Mouse (Mus musculus): Measurements from ENCODE around the gene Mvb12b. TPM values are rescaled to one million over a fixed set of nuclear protein-coding genes. Genes with fewer than 3 reads are reported as not detected.

Mvb12b gene
- polyA plus RNA-seq, 1 experiment from 2014 or later: 30.9 TPM

- ATAC-seq (replicated peaks; ENCODE audit: low FRiP score) (0 out of 2 replicates have a peak, but pooled peaks have one; percentile 48), DNase-seq (ENCODE audit: low spot score) (no peak)
- no peaks in the 10 kb centered on the region for H3K27me3 ChIP-seq (ENCODE audit: control insufficient read depth, insufficient read depth, low read length)
- peak overlapping the region; percentile 82 for H3K27ac ChIP-seq (ENCODE audit: low read depth, low read length)
- WGBS: 44% methylated on average over 6 of the region's 6 CpGs
- H3K9me3 ChIP-seq (ENCODE audit: control insufficient read depth, low read length): no peaks in the 10 kb centered on the region
- no peak overlapping the region for H3K4me2 ChIP-seq (ENCODE audit: low read depth, low read length, severe bottlenecking)
- H3K9ac ChIP-seq (ENCODE audit: low read length): no peak overlapping the region
- peaks cover 30% of the 10 kb centered on the region for H3K4me1 ChIP-seq (replicated peaks; ENCODE audit: control insufficient read depth, insufficient read depth, low read length)
- H3K36me3 ChIP-seq (ENCODE audit: control insufficient read depth, insufficient read depth, low read length): no peaks in the 10 kb centered on the region
- H3K4me3 ChIP-seq (ENCODE audit: low read depth, low read length): no peak overlapping the region
These were observed 101.7 kb downstream of the Mvb12b start for GRCm38 (mm10) chr2:33786064-33786463.

GRCm38 (mm10) chr2:33785596-33785995, 102.2 kb downstream of the Mvb12b start:
- ATAC-seq (replicated peaks; ENCODE audit: low FRiP score) (peak; percentile 77), DNase-seq (ENCODE audit: low spot score) (peak; percentile 81)
- 35% methylated on average over 13 of the region's 13 CpGs for WGBS
- Histone ChIP-seq H3K27ac (ENCODE audit: low read depth, low read length) (peak overlapping the region; percentile 82), H3K9ac (ENCODE audit: low read length) (no peak overlapping the region), H3K9me3 (ENCODE audit: control insufficient read depth, low read length) (no peaks in the 10 kb centered on the region), H3K27me3 (ENCODE audit: control insufficient read depth, insufficient read depth, low read length) (no peaks in the 10 kb centered on the region), H3K4me3 (ENCODE audit: low read depth, low read length) (no peak overlapping the region), H3K4me2 (ENCODE audit: low read depth, low read length, severe bottlenecking) (no peak overlapping the region), H3K36me3 (ENCODE audit: control insufficient read depth, insufficient read depth, low read length) (no peaks in the 10 kb centered on the region), H3K4me1 (replicated peaks; ENCODE audit: control insufficient read depth, insufficient read depth, low read length) (peaks cover 30% of the 10 kb centered on the region)

- ATAC-seq (replicated peaks; ENCODE audit: low FRiP score) (no peak), DNase-seq (ENCODE audit: low spot score) (no peak)
- Histone ChIP-seq H3K4me2 (ENCODE audit: low read depth, low read length, severe bottlenecking) (no peak overlapping the region), H3K9me3 (ENCODE audit: control insufficient read depth, low read length) (no peaks in the 10 kb centered on the region), H3K4me1 (replicated peaks; ENCODE audit: control insufficient read depth, insufficient read depth, low read length) (peaks cover 30% of the 10 kb centered on the region), H3K9ac (ENCODE audit: low read length) (no peak overlapping the region), H3K4me3 (ENCODE audit: low read depth, low read length) (no peak overlapping the region), H3K27ac (ENCODE audit: low read depth, low read length) (no peak overlapping the region), H3K27me3 (ENCODE audit: control insufficient read depth, insufficient read depth, low read length) (no peaks in the 10 kb centered on the region), H3K36me3 (ENCODE audit: control insufficient read depth, insufficient read depth, low read length) (no peaks in the 10 kb centered on the region)
- WGBS: 50% methylated on average over 1 of the region's 1 CpGs
These were observed 103.0 kb downstream of the Mvb12b start for GRCm38 (mm10) chr2:33784721-33785120.

GRCm38 (mm10) chr2:33783419-33783818, 104.3 kb downstream of the Mvb12b start:
- Histone ChIP-seq H3K4me3 (ENCODE audit: low read depth, low read length) (no peak overlapping the region), H3K9ac (ENCODE audit: low read length) (no peak overlapping the region), H3K27me3 (ENCODE audit: control insufficient read depth, insufficient read depth, low read length) (no peaks in the 10 kb centered on the region), H3K9me3 (ENCODE audit: control insufficient read depth, low read length) (peaks cover 2% of the 10 kb centered on the region), H3K27ac (ENCODE audit: low read depth, low read length) (no peak overlapping the region), H3K36me3 (ENCODE audit: control insufficient read depth, insufficient read depth, low read length) (no peaks in the 10 kb centered on the region; the same call in 1 of the 2 replicates), H3K4me2 (ENCODE audit: low read depth, low read length, severe bottlenecking) (no peak overlapping the region), H3K4me1 (replicated peaks; ENCODE audit: control insufficient read depth, insufficient read depth, low read length) (peaks cover 30% of the 10 kb centered on the region)
- ATAC-seq (replicated peaks; ENCODE audit: low FRiP score): no peak
- no peak for DNase-seq (ENCODE audit: low spot score)
- WGBS: 89% methylated on average over 7 of the region's 7 CpGs

- Histone ChIP-seq H3K9ac (ENCODE audit: low read length) (no peak overlapping the region; the same call in 1 of the 2 replicates), H3K9me3 (ENCODE audit: control insufficient read depth, low read length) (peaks cover 12% of the 10 kb centered on the region), H3K4me1 (replicated peaks; ENCODE audit: control insufficient read depth, insufficient read depth, low read length) (peaks cover 23% of the 10 kb centered on the region), H3K27me3 (ENCODE audit: control insufficient read depth, insufficient read depth, low read length) (no peaks in the 10 kb centered on the region), H3K27ac (ENCODE audit: low read depth, low read length) (no peak overlapping the region), H3K4me2 (ENCODE audit: low read depth, low read length, severe bottlenecking) (no peak overlapping the region; the same call in 1 of the 2 replicates), H3K4me3 (ENCODE audit: low read depth, low read length) (no peak overlapping the region), H3K36me3 (ENCODE audit: control insufficient read depth, insufficient read depth, low read length) (peaks cover 8% of the 10 kb centered on the region; the same call in 1 of the 2 replicates)
- 57% methylated on average over 11 of the region's 11 CpGs for WGBS
- DNase-seq (ENCODE audit: low spot score): peak; percentile 76
- ATAC-seq (replicated peaks; ENCODE audit: low FRiP score): no peak
These were observed 105.9 kb downstream of the Mvb12b start for GRCm38 (mm10) chr2:33781655-33782400.

GRCm38 (mm10) chr2:33778466-33778865, 109.3 kb downstream of the Mvb12b start:
- no peak overlapping the region for H3K4me3 ChIP-seq (ENCODE audit: low read depth, low read length)
- peaks cover 8% of the 10 kb centered on the region; the same call in 1 of the 2 replicates for H3K36me3 ChIP-seq (ENCODE audit: control insufficient read depth, insufficient read depth, low read length)
- H3K9ac ChIP-seq (ENCODE audit: low read length): no peak overlapping the region
- H3K27me3 ChIP-seq (ENCODE audit: control insufficient read depth, insufficient read depth, low read length): no peaks in the 10 kb centered on the region
- no peak overlapping the region for H3K27ac ChIP-seq (ENCODE audit: low read depth, low read length)
- H3K4me1 ChIP-seq (replicated peaks; ENCODE audit: control insufficient read depth, insufficient read depth, low read length): peaks cover 14% of the 10 kb centered on the region; the same call in 1 of the 2 replicates
- no peak for DNase-seq (ENCODE audit: low spot score)
- no peak for ATAC-seq (replicated peaks; ENCODE audit: low FRiP score)
- H3K9me3 ChIP-seq (ENCODE audit: control insufficient read depth, low read length): peaks cover 12% of the 10 kb centered on the region
- no peak overlapping the region for H3K4me2 ChIP-seq (ENCODE audit: low read depth, low read length, severe bottlenecking)
- 98% methylated on average over 4 of the region's 4 CpGs for WGBS

- peaks cover 9% of the 10 kb centered on the region; the same call in 1 of the 2 replicates for H3K4me1 ChIP-seq (replicated peaks; ENCODE audit: control insufficient read depth, insufficient read depth, low read length)
- peaks cover 8% of the 10 kb centered on the region; the same call in 1 of the 2 replicates for H3K36me3 ChIP-seq (ENCODE audit: control insufficient read depth, insufficient read depth, low read length)
- H3K4me2 ChIP-seq (ENCODE audit: low read depth, low read length, severe bottlenecking): no peak overlapping the region
- ATAC-seq (replicated peaks; ENCODE audit: low FRiP score) (no peak), DNase-seq (ENCODE audit: low spot score) (no peak)
- H3K9ac ChIP-seq (ENCODE audit: low read length): no peak overlapping the region
- H3K9me3 ChIP-seq (ENCODE audit: control insufficient read depth, low read length): peaks cover 12% of the 10 kb centered on the region
- H3K27ac ChIP-seq (ENCODE audit: low read depth, low read length): no peak overlapping the region
- H3K27me3 ChIP-seq (ENCODE audit: control insufficient read depth, insufficient read depth, low read length): no peaks in the 10 kb centered on the region
- 94% methylated on average over 11 of the region's 11 CpGs for WGBS
- no peak overlapping the region for H3K4me3 ChIP-seq (ENCODE audit: low read depth, low read length)
These were observed 110.7 kb downstream of the Mvb12b start for GRCm38 (mm10) chr2:33777051-33777450.

- ATAC-seq (replicated peaks; ENCODE audit: low FRiP score): no peak
- H3K9ac ChIP-seq (ENCODE audit: low read length): no peak overlapping the region
- peaks cover 12% of the 10 kb centered on the region for H3K9me3 ChIP-seq (ENCODE audit: control insufficient read depth, low read length)
- no peak overlapping the region for H3K27ac ChIP-seq (ENCODE audit: low read depth, low read length)
- no peak overlapping the region for H3K4me3 ChIP-seq (ENCODE audit: low read depth, low read length)
- no peak overlapping the region for H3K4me2 ChIP-seq (ENCODE audit: low read depth, low read length, severe bottlenecking)
- H3K27me3 ChIP-seq (ENCODE audit: control insufficient read depth, insufficient read depth, low read length): no peaks in the 10 kb centered on the region
- H3K36me3 ChIP-seq (ENCODE audit: control insufficient read depth, insufficient read depth, low read length): peaks cover 8% of the 10 kb centered on the region; the same call in 1 of the 2 replicates
- H3K4me1 ChIP-seq (replicated peaks; ENCODE audit: control insufficient read depth, insufficient read depth, low read length): no peaks in the 10 kb centered on the region
- DNase-seq (ENCODE audit: low spot score): no peak
- 85% methylated on average over 2 of the region's 2 CpGs for WGBS
These were observed 112.9 kb downstream of the Mvb12b start for GRCm38 (mm10) chr2:33774884-33775283.

- no peaks in the 10 kb centered on the region for H3K4me1 ChIP-seq (replicated peaks; ENCODE audit: control insufficient read depth, insufficient read depth, low read length)
- peaks cover 12% of the 10 kb centered on the region for H3K9me3 ChIP-seq (ENCODE audit: control insufficient read depth, low read length)
- no peak overlapping the region for H3K9ac ChIP-seq (ENCODE audit: low read length)
- peaks cover 8% of the 10 kb centered on the region; the same call in 1 of the 2 replicates for H3K36me3 ChIP-seq (ENCODE audit: control insufficient read depth, insufficient read depth, low read length)
- H3K27me3 ChIP-seq (ENCODE audit: control insufficient read depth, insufficient read depth, low read length): no peaks in the 10 kb centered on the region
- 72% methylated on average over 4 of the region's 4 CpGs for WGBS
- H3K27ac ChIP-seq (ENCODE audit: low read depth, low read length): no peak overlapping the region
- H3K4me3 ChIP-seq (ENCODE audit: low read depth, low read length): no peak overlapping the region
- no peak overlapping the region for H3K4me2 ChIP-seq (ENCODE audit: low read depth, low read length, severe bottlenecking)
- ATAC-seq (replicated peaks; ENCODE audit: low FRiP score) (no peak), DNase-seq (ENCODE audit: low spot score) (no peak)
These were observed 113.6 kb downstream of the Mvb12b start for GRCm38 (mm10) chr2:33774106-33774505.
